Mouse (Mus musculus): ENCODE measurements at regions not wholly inside any gene's neighbourhood (a gene's known extent, or its start where the extent isn't known, plus 50 kb on each side); places are given as distances from the start of the nearest gene placed in this dataset.

DNA sequence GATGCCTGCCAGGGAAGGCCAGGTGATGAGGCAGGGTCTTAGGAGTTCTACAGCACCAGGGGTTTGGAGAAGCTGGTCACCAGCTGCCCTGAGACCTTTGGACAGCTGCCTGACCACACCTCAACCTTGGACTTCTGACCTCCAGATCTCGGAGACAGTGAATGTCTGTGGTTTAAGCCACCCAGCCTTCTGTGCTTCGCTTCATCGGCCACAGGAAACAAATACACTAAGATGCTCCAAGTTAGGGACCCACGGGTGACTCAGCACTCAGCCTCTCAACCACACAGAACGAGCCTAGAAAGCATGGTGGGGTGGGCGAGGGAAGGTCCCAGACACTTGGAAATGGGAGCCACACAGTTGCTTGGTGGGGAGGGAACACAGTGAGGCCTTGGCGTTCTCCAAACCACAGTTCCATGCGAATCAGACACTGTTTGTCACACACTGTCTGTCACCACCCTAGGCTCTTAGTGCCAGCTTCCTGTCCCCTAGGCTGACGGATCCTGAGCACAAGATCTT lies 66.5 kb downstream of the Sik1 start:
- no peaks in the 10 kb centered on the region for H3K27me3 ChIP-seq (replicated peaks)

DNA sequence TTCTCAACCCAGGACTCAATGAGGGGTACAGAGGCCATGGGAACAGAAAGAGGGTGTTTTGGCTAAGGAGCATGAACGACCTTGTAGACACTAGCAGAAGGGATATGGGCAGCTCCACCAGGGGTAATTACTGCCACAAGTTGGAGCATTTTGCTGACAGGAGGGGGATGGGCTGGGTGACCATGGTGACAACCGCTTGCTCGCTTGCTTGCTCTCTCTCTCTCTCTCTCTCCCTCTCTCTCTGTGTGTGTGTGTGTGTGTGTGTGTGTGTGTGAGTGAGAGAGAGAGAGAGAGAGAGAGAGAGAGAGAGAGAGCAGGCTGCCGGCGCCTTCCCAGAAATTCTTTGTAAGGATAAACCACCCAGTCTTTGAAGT lies 65.7 kb downstream of the Sik1 start:
- no peak for DNase-seq (ENCODE audit: extremely low read depth)
- peaks cover 20% of the 10 kb centered on the region for H3K9me3 ChIP-seq (replicated peaks; ENCODE audit: low read length)
- dilution Hi-C loops (cut with MboI; ENCODE audit: extremely low pct_ligation_motif_present, extremely low pct_unique_long_range_greater_than_20kb, low sequenced_read_pairs) (no loop called here), in situ Hi-C loops (cut with MboI; ENCODE audit: low pct_ligation_motif_present, low pct_unique_long_range_greater_than_20kb, low sequenced_read_pairs) (no loop called here)
- no peaks in the 10 kb centered on the region for H3K27me3 ChIP-seq (replicated peaks)
- H3K4me3 ChIP-seq (replicated peaks in 1 of 3; ENCODE audit: low read depth in 2 of 3, low read length in 2 of 3, poor library complexity in 1 of 3) = no peak overlapping the region
- peak overlapping the region; percentile 76 for H3K27ac ChIP-seq (ENCODE audit: insufficient read depth, low read depth)
- H3K4me1 ChIP-seq (ENCODE audit: control insufficient read depth in 1 of 2, insufficient read depth in 2 of 2) = peaks cover 39 to 53% of the 10 kb centered on the region in 2 experiments
- H3K36me3 ChIP-seq (replicated peaks in 1 of 2; ENCODE audit: control insufficient read depth in 1 of 2, insufficient read depth in 1 of 2, low read length in 1 of 2) = no peaks in the 10 kb centered on the region
- 0 out of 2 replicates have a peak overlapping the region, but pooled peaks have one; percentile 4 for H3K4me2 ChIP-seq (ENCODE audit: insufficient read depth, low read depth, poor library complexity, severe bottlenecking)
- H3K9ac ChIP-seq (ENCODE audit: insufficient read depth, low read depth) = peak overlapping the region; percentile 27; the same call in 1 of the 2 replicates
- H3K79me2 ChIP-seq (replicated peaks; ENCODE audit: control insufficient read depth, extremely low read depth, insufficient read depth, poor library complexity, severe bottlenecking) = no peaks in the 10 kb centered on the region
- TF ChIP-seq MAZ (IDR thresholded peaks at IDR 0.05; ENCODE audit: low read depth, low read length) (0 out of 2 replicates have a peak, but pooled peaks have one; percentile 8), MXI1 (IDR thresholded peaks at IDR 0.05; ENCODE audit: low read depth, low read length) (no peak), KAT2A (IDR thresholded peaks at IDR 0.05; ENCODE audit: insufficient replicate concordance, low read length) (no peak), POLR2A (IDR thresholded peaks at IDR 0.05; ENCODE audit: low read depth, low read length) (no peak), TCF12 (IDR thresholded peaks at IDR 0.05; ENCODE audit: low read depth, low read length) (peak; percentile 22; the same call in 1 of the 2 replicates), HCFC1 (IDR thresholded peaks at IDR 0.05; ENCODE audit: low read depth, low read length) (no peak), NELFE (IDR thresholded peaks at IDR 0.05; ENCODE audit: low read depth, low read length) (no peak), ZMIZ1 (IDR thresholded peaks at IDR 0.05; ENCODE audit: low read depth, low read length) (no peak), JUN (IDR thresholded peaks at IDR 0.05; ENCODE audit: insufficient read depth, low read depth, low read length) (no peak), CHD2 (IDR thresholded peaks at IDR 0.05; ENCODE audit: low read length) (peak; percentile 69; the same call in 1 of the 2 replicates), RAD21 (IDR thresholded peaks at IDR 0.05; ENCODE audit: low read depth, low read length) (no peak), UBTF (IDR thresholded peaks at IDR 0.05; ENCODE audit: low read depth, low read length) (no peak)

More for the DNA sequence above, 66.5 kb downstream of the Sik1 start:
- peaks cover 39 to 53% of the 10 kb centered on the region in 2 experiments for H3K4me1 ChIP-seq (ENCODE audit: control insufficient read depth in 1 of 2, insufficient read depth in 2 of 2)
- H3K79me2 ChIP-seq (replicated peaks; ENCODE audit: control insufficient read depth, extremely low read depth, insufficient read depth, poor library complexity, severe bottlenecking) = no peaks in the 10 kb centered on the region
- peak overlapping the region; percentile 5; the same call in 1 of the 2 replicates for H3K4me2 ChIP-seq (ENCODE audit: insufficient read depth, low read depth, poor library complexity, severe bottlenecking)
- no peaks in the 10 kb centered on the region for H3K36me3 ChIP-seq (replicated peaks in 1 of 2; ENCODE audit: control insufficient read depth in 1 of 2, insufficient read depth in 1 of 2, low read length in 1 of 2)
- TF ChIP-seq EP300 (IDR thresholded peaks at IDR 0.05; ENCODE audit: low read length) = peak; percentile 22; the same call in 1 of the 2 replicates
- TF ChIP-seq MYC (IDR thresholded peaks at IDR 0.05; ENCODE audit: low read depth, low read length) = no peak
- TF ChIP-seq TCF12 (IDR thresholded peaks at IDR 0.05; ENCODE audit: low read depth, low read length) = peak; percentile 73
- 0 out of 2 replicates have a peak, but pooled peaks have one; percentile 38 for TF ChIP-seq MAFK (IDR thresholded peaks at IDR 0.05; ENCODE audit: insufficient replicate concordance, low read length)
- peak; percentile 37; the same call in 1 of the 2 replicates for TF ChIP-seq BHLHE40 (IDR thresholded peaks at IDR 0.05; ENCODE audit: low read depth, low read length)
- TF ChIP-seq ETS1 (conservative IDR thresholded peaks at IDR 0.05; ENCODE audit: low read depth, low read length) = peak; percentile 58
- peak overlapping the region; percentile 76 for H3K27ac ChIP-seq (ENCODE audit: insufficient read depth, low read depth)
- in situ Hi-C loops (cut with MboI; ENCODE audit: low pct_ligation_motif_present, low pct_unique_long_range_greater_than_20kb, low sequenced_read_pairs) = no loop called here
- peaks cover 27% of the 10 kb centered on the region for H3K9me3 ChIP-seq (replicated peaks; ENCODE audit: low read length)
- no peak overlapping the region for H3K4me3 ChIP-seq (replicated peaks in 1 of 3; ENCODE audit: low read depth in 2 of 3, low read length in 2 of 3, poor library complexity in 1 of 3)
- peak; percentile 49 for DNase-seq (ENCODE audit: extremely low read depth)
- dilution Hi-C loops (cut with MboI; ENCODE audit: extremely low pct_ligation_motif_present, extremely low pct_unique_long_range_greater_than_20kb, low sequenced_read_pairs) = no loop called here
- peak overlapping the region; percentile 27 for H3K9ac ChIP-seq (ENCODE audit: insufficient read depth, low read depth)
